Mouse (Mus musculus) kidney, embryonic 14.5 days (tissue): ENCODE results near the gene Atp6v1g2. TPM values are rescaled to one million over a fixed set of nuclear protein-coding genes. Genes with fewer than 3 reads are reported as not detected.

Source experiments
- ATAC-seq: fragments of 200-750 bp; cut with Nextera tagmentation; 2 replicates; pipeline ENCODE4 v1.8.0; 2017; ENCODE audit warnings: moderate number of reproducible peaks, mild to moderate bottlenecking, moderate TSS enrichment, moderate library complexity; ENCODE audit not compliant: low FRiP score, low TSS enrichment
- H3K27ac ChIP-seq: fragments of 300-500 bp; sonication (generic); 2 replicates; pipeline ENCODE4 v1.5.1; 2014; ENCODE audit warnings: low read depth, mild to moderate bottlenecking, low read length, moderate library complexity, mixed read lengths
- H3K27me3 ChIP-seq: fragments of 300-500 bp; sonication (generic); 2 replicates; pipeline ENCODE4 v1.6.1; 2014; ENCODE audit warnings: mild to moderate bottlenecking, low read length; ENCODE audit not compliant: control insufficient read depth, insufficient read depth
- H3K36me3 ChIP-seq: fragments of 300-500 bp; sonication (generic); 2 replicates; pipeline ENCODE4 v1.6.1; 2014; ENCODE audit warnings: low read length, mixed read lengths; ENCODE audit not compliant: control insufficient read depth, insufficient read depth
- H3K4me1 ChIP-seq: fragments of 300-500 bp; sonication (generic); 2 replicates; pipeline ENCODE4 v1.6.1; 2014; ENCODE audit warnings: low read length, mixed read lengths; ENCODE audit not compliant: control insufficient read depth, insufficient read depth
- H3K4me2 ChIP-seq: fragments of 300-500 bp; sonication (generic); replicated peaks from 2 replicates; pipeline ENCODE4 v1.6.1; 2014; ENCODE audit warnings: low read depth, mild to moderate bottlenecking, low read length
- H3K4me3 ChIP-seq: fragments of 300-500 bp; sonication (generic); 2 replicates; pipeline ENCODE4 v1.5.1; 2014; ENCODE audit warnings: mild to moderate bottlenecking, low read length
- H3K9ac ChIP-seq: fragments of 300-500 bp; sonication (generic); 2 replicates; pipeline ENCODE4 v1.6.1; 2014; ENCODE audit warnings: low read depth, mild to moderate bottlenecking, low read length, moderate library complexity
- H3K9me3 ChIP-seq: fragments of 300-500 bp; sonication (generic); 2 replicates; pipeline ENCODE4 v1.6.1; 2016; ENCODE audit warnings: low read length; ENCODE audit not compliant: control insufficient read depth
- WGBS: fragments of 180-500 bp; shearing (Covaris S2); extraction: QIAGEN DNeasy Blood & Tissue Kit; methylation state at CpG from one replicate; pipeline ENCODE4 v1.1.7; 2014; 5-methylcytosine and 5-hydroxymethylcytosine counted together
- polyA plus RNA-seq: library from polyadenylated mRNA; unstranded; fragments of >200 nt; fragmentation: Nextera tagmentation; extraction: Ambion mirVana; gene quantifications from 2 replicates; pipeline ENCODE4 v1.2.1, GENCODE M21; 2014

The Atp6v1g2 gene
- polyA plus RNA-seq = 5.3 and 6.4 TPM in 2 replicates

DNA sequence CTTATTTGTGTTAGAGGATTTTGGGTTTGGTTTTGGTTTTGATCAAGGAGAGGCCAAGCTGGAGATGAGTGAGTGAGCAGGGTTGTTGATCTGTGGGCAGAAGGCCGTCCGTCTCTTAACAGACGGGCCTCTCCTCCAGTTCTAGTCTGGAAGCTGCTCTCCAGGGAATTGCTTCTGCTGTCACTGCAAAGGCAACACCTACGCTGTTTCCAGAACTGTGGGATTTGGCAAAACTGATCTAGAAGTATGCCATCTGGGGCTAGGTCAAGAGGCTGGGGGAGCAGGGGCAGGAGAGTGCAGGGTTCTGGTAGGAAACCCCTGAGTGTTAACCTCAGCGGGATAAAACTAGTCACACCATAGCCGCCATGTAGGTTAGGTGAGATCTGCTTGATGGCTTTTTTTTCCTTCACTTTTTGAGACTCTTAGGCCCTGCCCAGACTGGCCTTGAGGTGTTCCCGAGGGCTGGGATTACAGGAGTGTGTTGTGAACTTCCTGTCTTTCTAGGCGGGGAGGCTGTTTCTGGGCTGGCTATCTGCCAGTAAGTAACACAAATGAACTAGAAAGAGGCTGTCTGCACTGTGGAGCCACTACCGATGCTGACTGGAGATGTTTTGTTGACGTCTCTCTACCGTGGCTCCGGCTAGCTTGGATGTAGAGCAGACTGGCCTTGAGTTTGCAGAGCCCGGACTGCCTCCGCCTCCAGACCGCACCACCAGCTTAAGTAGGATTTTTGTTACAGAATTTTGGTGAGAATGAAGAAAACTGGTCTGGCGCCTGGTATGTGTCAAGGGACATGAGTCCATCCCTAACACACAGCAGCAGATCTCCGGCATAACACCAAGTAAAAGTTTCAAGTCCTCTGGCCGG is at the start of gene Atp6v1g2:
Atp6v1g2 (plus strand) TSS at position 547 of the 867 bp plus-strand sequence.
- Histone ChIP-seq H3K9ac (peak within 1 kb of the TSS; percentile 82; the same call in 1 of the 2 replicates), H3K27ac (peak within 1 kb of the TSS; percentile 68), H3K4me2 (peak within 1 kb of the TSS; percentile 79), H3K27me3 (no peaks in the 10 kb centered on the region), H3K4me3 (peak within 1 kb of the TSS; percentile 62; the same call in 1 of the 2 replicates), H3K4me1 (peaks cover 28% of the 10 kb centered on the region), H3K9me3 (no peaks in the 10 kb centered on the region), H3K36me3 (peaks cover 27% of the 10 kb centered on the region)
- 62% methylated on average over 18 of the region's 18 CpGs for WGBS
- no peak for ATAC-seq

DNA sequence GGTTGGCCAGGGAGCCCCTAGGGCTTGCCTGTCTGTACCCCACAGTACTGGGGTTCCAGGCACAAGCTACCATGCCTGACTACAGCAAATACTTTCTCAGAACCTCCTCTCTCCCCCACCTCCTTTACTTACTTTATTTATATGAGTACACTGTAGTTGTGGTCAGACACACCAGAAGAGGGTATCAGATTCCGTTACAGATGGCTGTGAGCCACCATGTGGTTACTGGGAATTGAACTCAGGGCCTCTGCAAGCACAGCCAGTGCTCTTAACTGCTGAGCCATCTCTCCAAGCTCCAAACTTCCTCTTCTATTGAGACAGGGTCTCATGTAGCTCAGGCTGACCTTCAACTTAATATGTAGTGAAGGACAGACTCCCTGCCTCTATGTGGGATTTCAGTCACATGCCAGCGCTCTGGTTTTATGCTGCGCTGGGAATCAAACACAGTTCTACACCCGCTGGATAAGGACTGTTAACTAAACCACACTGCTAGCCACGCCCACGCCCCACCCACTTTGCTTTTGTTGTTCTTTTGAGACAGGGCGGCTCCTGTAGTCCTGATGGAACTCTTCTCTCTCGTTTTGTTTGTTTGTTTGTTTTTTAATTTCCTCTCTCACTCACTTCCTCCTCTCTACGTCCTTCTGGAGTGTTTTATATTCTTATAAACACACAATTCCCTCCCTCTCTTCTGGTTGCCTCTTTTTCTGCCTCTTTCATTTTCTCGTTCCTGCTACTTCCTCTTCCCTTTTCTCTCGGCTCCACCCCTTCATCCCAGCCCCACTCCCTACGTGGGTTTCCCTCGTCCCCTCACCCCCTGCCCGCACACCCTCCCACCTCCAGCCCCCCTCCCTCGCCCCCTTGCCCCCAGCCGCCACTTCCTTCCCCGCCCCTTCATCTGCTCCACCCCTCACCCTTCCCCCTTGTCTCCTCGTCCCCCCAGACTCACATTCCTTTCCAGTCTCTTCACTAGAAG is 47.5 kb upstream of the Atp6v1g2 start:
- ATAC-seq = peak; percentile 60; the same call in 1 of the 2 replicates
- WGBS = 3% methylated on average over 17 of the region's 18 CpGs

DNA sequence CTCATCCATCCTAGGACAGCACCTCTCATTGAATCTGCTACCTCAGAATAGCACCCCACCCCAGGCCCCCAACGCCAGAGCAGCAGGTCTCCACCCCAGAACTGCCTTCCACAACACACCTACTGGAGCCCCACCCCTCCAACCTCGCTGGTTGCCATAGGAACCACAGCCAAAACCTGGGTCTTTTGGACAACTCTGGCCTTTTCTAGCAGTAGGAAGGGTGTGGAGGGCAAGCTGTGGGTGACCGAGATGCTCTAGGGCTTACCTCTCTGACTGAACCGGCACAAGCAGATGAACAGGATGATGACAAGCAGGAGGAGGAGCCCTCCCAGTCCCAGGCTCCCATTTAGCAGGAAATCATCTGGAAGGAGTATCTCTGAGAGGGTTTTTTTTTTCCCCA is 46.8 kb upstream of the Atp6v1g2 start:
- 2% methylated on average over 4 of the region's 4 CpGs for WGBS
- peaks cover 9% of the 10 kb centered on the region; the same call in 1 of the 2 replicates for H3K4me1 ChIP-seq
- peak overlapping the region; percentile 37 for H3K4me3 ChIP-seq
- H3K9ac ChIP-seq = no peak overlapping the region
- no peaks in the 10 kb centered on the region for H3K36me3 ChIP-seq
- no peaks in the 10 kb centered on the region for H3K27me3 ChIP-seq
- H3K27ac ChIP-seq = peak overlapping the region; percentile 57; the same call in 1 of the 2 replicates
- H3K9me3 ChIP-seq = no peaks in the 10 kb centered on the region
- ATAC-seq = peak; percentile 33
- H3K4me2 ChIP-seq = peak overlapping the region; percentile 55

More for the DNA sequence above, 47.5 kb upstream of the Atp6v1g2 start:
- Histone ChIP-seq H3K27me3 (no peaks in the 10 kb centered on the region), H3K36me3 (no peaks in the 10 kb centered on the region), H3K27ac (peak overlapping the region; percentile 57), H3K4me1 (peaks cover 9% of the 10 kb centered on the region; the same call in 1 of the 2 replicates), H3K9ac (peak overlapping the region; percentile 14; the same call in 1 of the 2 replicates), H3K9me3 (no peaks in the 10 kb centered on the region), H3K4me2 (peak overlapping the region; percentile 55), H3K4me3 (peak overlapping the region; percentile 37)

DNA sequence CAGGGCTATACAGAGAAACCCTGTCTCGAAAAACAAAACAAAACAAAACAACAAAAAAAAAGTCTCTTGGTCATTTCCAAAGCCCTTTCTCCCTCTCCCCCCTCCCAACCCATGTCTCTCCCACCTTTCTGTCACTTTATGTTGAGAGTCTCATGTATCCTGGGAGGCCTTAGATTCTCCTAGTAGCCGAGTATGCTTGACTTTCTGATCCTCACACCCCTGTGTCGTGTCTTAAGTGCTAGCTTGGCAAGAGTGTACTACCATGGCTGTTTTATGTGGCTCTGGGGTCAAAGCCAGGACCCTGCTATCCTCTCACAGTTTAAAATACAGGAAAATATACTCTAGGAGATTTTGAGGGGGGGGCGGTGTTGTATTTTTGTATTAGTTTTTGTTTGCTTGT is 46.1 kb upstream of the Atp6v1g2 start:
- no peak for ATAC-seq
- no peak overlapping the region for H3K27ac ChIP-seq
- WGBS = 58% methylated on average over 4 of the region's 4 CpGs
- no peaks in the 10 kb centered on the region for H3K27me3 ChIP-seq
- no peak overlapping the region for H3K4me3 ChIP-seq
- H3K36me3 ChIP-seq = no peaks in the 10 kb centered on the region
- no peak overlapping the region for H3K9ac ChIP-seq
- H3K9me3 ChIP-seq = no peaks in the 10 kb centered on the region
- no peak overlapping the region for H3K4me2 ChIP-seq
- peaks cover 9% of the 10 kb centered on the region; the same call in 1 of the 2 replicates for H3K4me1 ChIP-seq

DNA sequence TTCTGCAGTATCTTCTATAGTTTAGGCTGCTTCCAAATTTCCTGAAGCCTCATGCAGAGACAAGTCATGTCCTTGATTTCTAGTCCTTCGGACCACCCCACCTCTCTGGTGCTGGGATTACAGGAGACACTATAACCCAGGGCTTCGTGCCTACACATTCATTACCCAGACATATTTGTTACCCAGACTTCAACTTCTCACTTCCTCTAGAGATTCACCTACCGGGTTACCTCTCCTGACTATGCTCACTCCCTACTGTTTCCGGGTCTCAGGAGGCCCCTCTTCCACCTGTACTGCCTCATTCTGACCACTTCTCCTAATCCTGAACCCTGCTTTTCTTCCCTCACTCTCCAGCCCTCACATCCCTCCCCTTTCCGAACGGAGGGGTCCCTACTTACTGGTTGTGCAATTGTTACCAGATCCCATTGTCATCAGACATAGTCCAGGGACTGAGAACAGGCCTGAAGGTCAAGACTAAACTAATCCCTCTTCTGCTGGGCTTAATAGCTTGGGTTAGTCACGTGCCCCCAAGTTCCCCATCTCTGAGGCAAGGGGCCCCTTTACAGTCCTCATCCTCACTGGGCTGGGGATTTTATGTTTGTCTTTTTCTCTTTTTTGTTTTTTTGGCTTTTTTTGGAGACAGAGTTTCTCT is 45.4 kb upstream of the Atp6v1g2 start, which contains the start of gene Lst1:
Lst1 (minus strand) TSS at position 481 of the 652 bp plus-strand sequence.
- Histone ChIP-seq H3K36me3 (no peaks in the 10 kb centered on the region), H3K27me3 (no peaks in the 10 kb centered on the region), H3K9ac (no peak within 1 kb of the TSS), H3K4me3 (no peak within 1 kb of the TSS), H3K4me2 (no peak within 1 kb of the TSS), H3K9me3 (no peaks in the 10 kb centered on the region), H3K27ac (no peak within 1 kb of the TSS), H3K4me1 (peaks cover 9% of the 10 kb centered on the region; the same call in 1 of the 2 replicates)
- 75% methylated on average over 7 of the region's 7 CpGs for WGBS
- no peak for ATAC-seq

DNA sequence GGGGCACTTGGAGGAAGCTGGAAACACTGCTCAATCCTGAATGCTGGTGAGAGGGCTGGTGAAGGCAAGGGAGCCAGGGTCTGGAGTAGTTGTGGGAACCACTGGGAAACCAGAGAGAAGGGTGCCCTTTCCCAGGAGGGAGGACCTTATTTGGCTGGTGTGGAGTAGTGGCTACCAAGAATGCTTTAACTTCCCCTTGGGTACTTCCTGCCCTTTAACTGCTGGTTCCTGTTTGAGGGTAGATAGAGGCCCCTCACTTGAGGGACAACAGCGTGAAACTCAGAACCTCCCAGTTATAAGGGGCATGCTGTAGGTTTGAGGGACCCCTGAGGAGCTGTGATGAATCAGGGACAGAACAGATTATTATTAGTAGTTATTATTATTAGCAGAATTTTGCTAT is 44.3 kb upstream of the Atp6v1g2 start:
- no peak for ATAC-seq
- Histone ChIP-seq H3K4me1 (peaks cover 13% of the 10 kb centered on the region; the same call in 1 of the 2 replicates), H3K9ac (no peak overlapping the region), H3K4me2 (no peak overlapping the region), H3K27ac (no peak overlapping the region), H3K36me3 (no peaks in the 10 kb centered on the region), H3K4me3 (no peak overlapping the region), H3K9me3 (no peaks in the 10 kb centered on the region), H3K27me3 (peaks cover 1% of the 10 kb centered on the region; the same call in 1 of the 2 replicates)
- 67% methylated on average over 1 of the region's 1 CpGs for WGBS

DNA sequence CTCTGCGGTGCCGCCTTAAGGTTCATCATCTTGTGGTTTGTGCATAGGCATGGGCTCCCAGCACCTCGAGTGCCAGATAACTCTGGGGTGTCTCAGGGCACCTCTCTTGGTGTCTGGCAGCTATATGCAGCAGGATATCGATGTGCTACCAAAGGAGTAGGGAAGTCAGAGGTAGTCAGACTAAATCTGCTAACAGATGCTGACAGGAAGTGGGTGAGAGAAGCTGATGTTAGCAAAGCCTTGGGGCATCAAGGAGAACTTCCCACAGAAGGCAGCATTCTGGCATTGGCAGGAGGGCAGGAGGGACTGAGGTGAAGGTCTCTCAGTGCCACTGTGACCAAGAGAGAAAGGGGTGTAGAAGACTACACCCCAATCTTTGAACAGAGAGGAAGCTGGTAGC is 43.4 kb upstream of the Atp6v1g2 start:
- H3K36me3 ChIP-seq = no peaks in the 10 kb centered on the region
- H3K9me3 ChIP-seq = no peaks in the 10 kb centered on the region
- WGBS = 76% methylated on average over 4 of the region's 4 CpGs
- no peak for ATAC-seq
- no peak overlapping the region for H3K27ac ChIP-seq
- H3K4me1 ChIP-seq = peaks cover 14% of the 10 kb centered on the region; the same call in 1 of the 2 replicates
- peaks cover 9% of the 10 kb centered on the region for H3K27me3 ChIP-seq
- no peak overlapping the region for H3K9ac ChIP-seq
- no peak overlapping the region for H3K4me2 ChIP-seq
- no peak overlapping the region for H3K4me3 ChIP-seq

DNA sequence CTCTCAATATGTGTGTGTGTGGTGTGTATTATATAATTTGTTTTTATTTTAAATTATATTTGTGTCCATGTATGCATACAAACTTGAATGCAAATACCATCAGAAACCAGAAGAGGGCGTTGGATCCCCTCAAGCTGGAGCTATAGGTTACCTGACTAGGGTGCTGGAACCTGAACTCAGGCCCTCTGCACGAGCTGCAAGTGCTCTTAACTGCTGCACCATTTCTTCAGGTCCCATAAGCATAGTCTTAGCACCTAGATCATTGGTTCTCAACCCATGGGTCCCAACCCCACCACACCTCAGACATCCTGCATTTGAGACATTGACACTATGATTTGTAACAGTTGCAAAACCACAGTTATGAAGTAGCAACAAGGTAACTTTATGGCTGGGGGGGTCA is 41.7 kb upstream of the Atp6v1g2 start:
- H3K36me3 ChIP-seq = no peaks in the 10 kb centered on the region
- peaks cover 25% of the 10 kb centered on the region for H3K27me3 ChIP-seq
- H3K4me2 ChIP-seq = no peak overlapping the region
- no peaks in the 10 kb centered on the region for H3K9me3 ChIP-seq
- H3K27ac ChIP-seq = no peak overlapping the region
- no peak for ATAC-seq
- no peak overlapping the region for H3K9ac ChIP-seq
- H3K4me3 ChIP-seq = no peak overlapping the region
- WGBS = 65% methylated on average over 2 of the region's 2 CpGs
- peaks cover 15% of the 10 kb centered on the region for H3K4me1 ChIP-seq
